Comparison of ENCODE assay signal across 21 mouse cellular contexts in genomic region chr10:26585106-26585505, GRCm38 (mm10).
DNase-seq lines count a peak whose midpoint lies in the region; ATAC-seq and TF ChIP-seq lines count a peak whose summit lies in the region.
"Had no signal": no experiment of that assay in that cellular context is flagged by ENCODE, and none has a peak within 500 bp of the region (broad histone marks: within the 10 kb centered on the region; RNA-seq: fewer than 3 reads in every experiment).

No protein-coding gene starts in this region.

- peak; percentile 85 for ATAC-seq in CD4-positive, CD25-positive, alpha-beta regulatory T cell, adult 4 months
- no peak for ATAC-seq in liver, embryonic 11.5 days (replicated peaks; ENCODE audit: low FRiP score)
- ATAC-seq in intestine, postnatal 0 days: no peak
- ATAC-seq in hindbrain, embryonic 11.5 days (ENCODE audit: low FRiP score): no peak
- ATAC-seq: forebrain, embryonic 14.5 days had no signal

- no peaks in the 10 kb centered on the region for H3K27me3 ChIP-seq in liver, embryonic 11.5 days (replicated peaks; ENCODE audit: control insufficient read depth, insufficient read depth, low read length)
- H3K27me3 ChIP-seq in intestine, postnatal 0 days (replicated peaks; ENCODE audit: control insufficient read depth, insufficient read depth, low read length): no peaks in the 10 kb centered on the region
- no peaks in the 10 kb centered on the region for H3K27me3 ChIP-seq in hindbrain, embryonic 11.5 days (ENCODE audit: control insufficient read depth, insufficient read depth, low read length)
- H3K27me3 ChIP-seq: embryonic facial prominence, embryonic 15.5 days; heart, embryonic 13.5 days had no signal

- peaks cover 3% of the 10 kb centered on the region; the same call in 1 of the 2 replicates for H3K9me3 ChIP-seq in liver, embryonic 11.5 days (ENCODE audit: control insufficient read depth, low read length)
- no peaks in the 10 kb centered on the region for H3K9me3 ChIP-seq in intestine, postnatal 0 days (ENCODE audit: control insufficient read depth)
- no peaks in the 10 kb centered on the region for H3K9me3 ChIP-seq in hindbrain, embryonic 11.5 days (ENCODE audit: control insufficient read depth, low read length)

- H3K9ac ChIP-seq in liver, embryonic 11.5 days (ENCODE audit: low read depth, low read length): no peak overlapping the region
- no peak overlapping the region for H3K9ac ChIP-seq in intestine, postnatal 0 days (ENCODE audit: low read depth, low read length)
- no peak overlapping the region for H3K9ac ChIP-seq in hindbrain, embryonic 11.5 days (ENCODE audit: low read depth, low read length)
- H3K9ac ChIP-seq: embryonic facial prominence, embryonic 15.5 days; heart, embryonic 13.5 days; hindbrain, embryonic 14.5 days had no signal

- no peak overlapping the region for H3K4me2 ChIP-seq in liver, embryonic 11.5 days
- H3K4me2 ChIP-seq in intestine, postnatal 0 days (replicated peaks; ENCODE audit: low read depth): no peak overlapping the region
- H3K4me2 ChIP-seq in hindbrain, embryonic 11.5 days (replicated peaks; ENCODE audit: low read depth, low read length): no peak overlapping the region
- H3K4me2 ChIP-seq: embryonic facial prominence, embryonic 15.5 days; heart, embryonic 13.5 days; hindbrain, embryonic 14.5 days had no signal

- H3K4me3 ChIP-seq in liver, embryonic 11.5 days (ENCODE audit: low read depth, low read length): no peak overlapping the region
- no peak overlapping the region for H3K4me3 ChIP-seq in intestine, postnatal 0 days (ENCODE audit: low read depth, low read length)
- H3K4me3 ChIP-seq in hindbrain, embryonic 11.5 days (ENCODE audit: low read depth, low read length): no peak overlapping the region
- H3K4me3 ChIP-seq: embryonic facial prominence, embryonic 15.5 days; erythroblast, embryonic 14.5 days; forebrain, embryonic 10.5 days; heart, embryonic 13.5 days had no signal

- DNase-seq in 3134 (ENCODE audit: extremely low read depth, insufficient read length, low spot score) (peak; percentile 39), 3T3-L1 (ENCODE audit: low read depth, low spot score) (peak; percentile 36)
- peak; percentile 63 for DNase-seq in induced T-regulatory cell, adult 2 months (ENCODE audit: low read depth)
- DNase-seq in left cerebral cortex, postnatal 4 days: no peak
- DNase-seq in liver, embryonic 11.5 days (ENCODE audit: low spot score): no peak
- no peak for DNase-seq in hindbrain, embryonic 11.5 days (ENCODE audit: low spot score)
- DNase-seq: adrenal gland, adult 2 months; adrenal gland, postnatal 25 days; cerebellum, adult 2 months; cerebellum, postnatal 10 days; gastrocnemius, postnatal 36 days; heart, adult 11 months; heart, postnatal 36 days had no signal

- H3K27ac ChIP-seq in liver, embryonic 11.5 days (ENCODE audit: low read depth, low read length): no peak overlapping the region
- H3K27ac ChIP-seq in intestine, postnatal 0 days (ENCODE audit: low read depth, low read length): no peak overlapping the region
- H3K27ac ChIP-seq in hindbrain, embryonic 11.5 days (ENCODE audit: low read depth, low read length): no peak overlapping the region
- H3K27ac ChIP-seq: embryonic facial prominence, embryonic 15.5 days; forebrain, embryonic 10.5 days; heart, embryonic 13.5 days; hindbrain, embryonic 14.5 days had no signal

- no peaks in the 10 kb centered on the region for H3K4me1 ChIP-seq in liver, embryonic 11.5 days (replicated peaks; ENCODE audit: control insufficient read depth, insufficient read depth, low read length)
- H3K4me1 ChIP-seq in intestine, postnatal 0 days (replicated peaks; ENCODE audit: control insufficient read depth, insufficient read depth, low read length): no peaks in the 10 kb centered on the region
- no peaks in the 10 kb centered on the region for H3K4me1 ChIP-seq in hindbrain, embryonic 11.5 days (replicated peaks; ENCODE audit: control insufficient read depth, insufficient read depth, low read length)
- H3K4me1 ChIP-seq: embryonic facial prominence, embryonic 15.5 days; forebrain, embryonic 10.5 days; heart, embryonic 13.5 days had no signal

- intact Hi-C loops in left cerebral cortex, postnatal 4 days (cut with DNase I): no loop called here

- WGBS in liver, embryonic 11.5 days: 60% methylated on average over 2 of the region's 2 CpGs
- 68% methylated on average over 2 of the region's 2 CpGs for WGBS in intestine, postnatal 0 days
- 85% methylated on average over 2 of the region's 2 CpGs for WGBS in hindbrain, embryonic 11.5 days

- TF ChIP-seq CTCF in intestine, postnatal 0 days (IDR thresholded peaks at IDR 0.05; ENCODE audit: low read depth): no peak

- H3K36me3 ChIP-seq in liver, embryonic 11.5 days (ENCODE audit: control insufficient read depth, insufficient read depth, low read length): no peaks in the 10 kb centered on the region
- no peaks in the 10 kb centered on the region for H3K36me3 ChIP-seq in intestine, postnatal 0 days (ENCODE audit: control insufficient read depth, insufficient read depth)
- no peaks in the 10 kb centered on the region for H3K36me3 ChIP-seq in hindbrain, embryonic 11.5 days (ENCODE audit: control insufficient read depth, insufficient read depth, low read length)
- H3K36me3 ChIP-seq: embryonic facial prominence, embryonic 15.5 days; forebrain, embryonic 10.5 days; heart, embryonic 13.5 days had no signal

Comparison
In these comparisons a context has a peak if more than half of its experiments do, and no peak if none do; other contexts are left out.
1. DNase-seq: peak in 3134 (single experiment), 3T3-L1 (single experiment) and induced T-regulatory cell, adult 2 months (single experiment); none in left cerebral cortex, postnatal 4 days (single experiment), liver, embryonic 11.5 days (single experiment) and hindbrain, embryonic 11.5 days (single experiment).